Mouse (Mus musculus) kidney, adult 2 months (tissue): ENCODE data around the gene Rrbp1. TPM values are rescaled to one million over a fixed set of nuclear protein-coding genes. Genes with fewer than 3 reads are reported as not detected.

Source experiments
- DNase-seq: peaks from one replicate; pipeline ENCODE4 v3.0.0; 2021
- H3K27ac ChIP-seq: fragments of 200-500 bp; 2 replicates; pipeline ENCODE4 v1.5.1; 2012; ENCODE audit warnings: low read depth, low read length, control low read depth, inconsistent platforms; ENCODE audit not compliant: insufficient read depth
- H3K27me3 ChIP-seq: fragments of 200-500 bp; replicated peaks from 2 replicates; pipeline ENCODE4 v1.6.1; 2012; ENCODE audit warnings: mild to moderate bottlenecking, moderate library complexity, low read length, inconsistent platforms; ENCODE audit not compliant: control insufficient read depth, insufficient read depth
- H3K36me3 ChIP-seq: fragments of 200-500 bp; 2 replicates; pipeline ENCODE4 v1.6.1; 2012; ENCODE audit warnings: mild to moderate bottlenecking, moderate library complexity, low read length, inconsistent platforms; ENCODE audit not compliant: control insufficient read depth, insufficient read depth
- H3K4me1 ChIP-seq: fragments of 200-500 bp; 2 replicates; pipeline ENCODE4 v1.6.1; 2011; ENCODE audit warnings: low read length; ENCODE audit not compliant: control insufficient read depth, insufficient read depth
- H3K4me3 ChIP-seq: fragments of 200-500 bp; 2 replicates; pipeline ENCODE4 v1.5.1; 2011; ENCODE audit warnings: mild to moderate bottlenecking, low read depth, low read length, control low read depth; ENCODE audit not compliant: insufficient read depth
- CTCF ChIP-seq: fragments of 200-500 bp; conservative IDR thresholded peaks from 2 replicates; pipeline ENCODE4 v1.5.1; 2011; ENCODE audit warnings: low read depth, mild to moderate bottlenecking, control low read depth, low read length, moderate library complexity, mixed read lengths; ENCODE audit not compliant: insufficient read depth, insufficient read length
- POLR2A ChIP-seq: fragments of 200-500 bp; IDR thresholded peaks from one replicate; pipeline ENCODE4 v1.6.1; 2011; ENCODE audit warnings: low read depth, low read length, control low read depth
- WGBS: fragments of 180-500 bp; shearing (Covaris S2); methylation state at CpG from one replicate; pipeline ENCODE4 v1.1.7; 2018; 5-methylcytosine and 5-hydroxymethylcytosine counted together
- polyA plus RNA-seq: library from polyadenylated mRNA; depleted of rRNA; stranded (reverse); fragments of >200 nt; gene quantifications from 2 replicates; pipeline ENCODE4 v1.2.3, GENCODE M21; 2012; rRNA removed

Rrbp1 gene
- 61.7 and 69.2 TPM in 2 replicates for polyA plus RNA-seq

DNA sequence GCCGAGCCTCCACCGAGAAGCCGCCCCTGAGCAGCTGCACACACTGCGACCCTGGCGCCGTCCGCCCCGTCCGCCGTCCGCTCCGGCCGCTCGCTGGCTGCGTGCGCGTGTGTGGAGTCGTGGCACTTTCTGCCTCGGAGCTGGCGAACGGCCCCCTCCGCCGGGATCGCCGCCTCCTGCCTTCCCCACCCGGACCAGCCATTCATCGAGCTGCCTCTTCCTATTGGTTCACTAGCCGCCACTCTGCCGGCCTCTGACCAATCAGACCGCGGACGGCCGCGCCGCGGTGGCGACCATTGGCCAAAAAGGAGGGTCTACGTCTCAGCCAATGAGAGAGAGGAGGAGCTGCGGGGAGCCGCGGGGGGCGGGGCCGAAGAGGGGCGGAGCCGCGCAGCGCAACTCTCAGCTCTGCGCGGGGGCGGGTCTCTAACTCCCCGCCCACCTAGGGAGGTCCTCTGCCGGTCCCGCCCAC lies at the start of gene Rrbp1:
TSS of gene Rrbp1 (minus strand) at position 184 of the 472 bp plus-strand sequence.
- under 1% methylated on average over 52 of the region's 53 CpGs for WGBS
- TF ChIP-seq CTCF (no peak), POLR2A (peak; percentile 80)

GRCm38 (mm10) chr2:144057735-144058134 lies 46.7 kb upstream of the Rrbp1 start:
- Histone ChIP-seq H3K36me3 (no peaks in the 10 kb centered on the region), H3K27ac (no peak overlapping the region), H3K4me1 (no peaks in the 10 kb centered on the region), H3K27me3 (no peaks in the 10 kb centered on the region), H3K4me3 (no peak overlapping the region)
- WGBS: 85% methylated on average over 2 of the region's 2 CpGs
- no peak for DNase-seq
- TF ChIP-seq CTCF: no peak
- no peak for TF ChIP-seq POLR2A

More for the DNA sequence above, at the start of gene Rrbp1:
- H3K27me3 ChIP-seq: no peaks in the 10 kb centered on the region
- peaks cover 17% of the 10 kb centered on the region for H3K4me1 ChIP-seq
- H3K4me3 ChIP-seq: peak within 1 kb of the TSS; percentile 76
- DNase-seq: peak; percentile 100
- peak within 1 kb of the TSS; percentile 84 for H3K27ac ChIP-seq
- H3K36me3 ChIP-seq: no peaks in the 10 kb centered on the region

DNA sequence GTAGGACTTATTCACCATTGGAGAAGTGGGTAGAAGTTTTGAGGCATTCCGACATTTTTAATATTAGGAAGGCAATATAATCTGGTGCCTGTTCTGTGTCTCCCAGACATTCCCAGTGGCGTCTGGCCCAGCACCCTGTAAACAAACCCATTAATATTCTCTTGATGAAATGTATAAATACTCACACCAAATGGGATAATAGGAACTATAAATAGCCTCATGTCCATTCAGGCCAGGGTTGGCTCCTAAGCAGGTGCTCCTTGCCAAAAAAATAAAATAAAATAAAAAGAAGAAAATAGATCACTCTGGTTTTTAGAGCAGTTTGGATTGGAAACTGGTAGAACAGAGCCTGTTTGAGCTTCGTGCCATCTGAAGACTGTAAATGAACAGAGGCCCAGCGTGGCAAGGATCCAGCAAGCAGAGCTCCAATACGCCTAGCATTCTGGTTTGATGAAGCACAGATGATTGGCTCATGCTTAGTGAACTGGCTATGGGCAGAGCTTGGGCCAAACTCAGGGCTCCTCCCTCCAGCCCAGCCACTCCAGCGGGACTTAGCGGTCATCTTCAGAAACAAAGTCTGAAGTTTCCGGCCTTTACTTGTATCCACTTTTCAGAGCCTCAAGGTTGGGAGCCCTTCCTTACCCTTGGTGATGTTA lies 41.5 kb upstream of the Rrbp1 start:
- Histone ChIP-seq H3K27ac (no peak overlapping the region), H3K4me3 (no peak overlapping the region), H3K36me3 (no peaks in the 10 kb centered on the region), H3K4me1 (no peaks in the 10 kb centered on the region), H3K27me3 (no peaks in the 10 kb centered on the region)
- DNase-seq: no peak
- TF ChIP-seq POLR2A: no peak
- TF ChIP-seq CTCF: no peak
- 86% methylated on average over 8 of the region's 8 CpGs for WGBS

DNA sequence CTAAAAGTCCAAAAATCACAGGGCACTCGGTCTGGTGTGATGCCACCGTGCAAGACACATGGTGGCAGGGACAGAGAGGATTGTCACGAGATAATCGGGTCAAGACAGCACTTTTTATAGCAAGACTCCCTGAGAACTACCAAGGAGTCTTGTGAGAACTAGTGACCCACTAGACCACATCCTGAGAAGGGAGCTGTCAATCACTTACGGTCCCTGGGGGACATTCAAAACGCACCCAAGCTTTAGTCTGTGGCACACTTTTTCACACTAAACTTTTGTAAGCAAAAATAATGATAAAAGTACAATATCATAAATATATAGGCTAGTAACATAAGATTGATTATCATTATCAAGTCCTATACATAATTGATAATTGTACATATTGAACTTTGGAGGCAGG lies 39.8 kb upstream of the Rrbp1 start:
- H3K4me1 ChIP-seq: no peaks in the 10 kb centered on the region
- no peaks in the 10 kb centered on the region for H3K27me3 ChIP-seq
- H3K36me3 ChIP-seq: no peaks in the 10 kb centered on the region
- H3K27ac ChIP-seq: no peak overlapping the region
- TF ChIP-seq CTCF (no peak), POLR2A (no peak)
- WGBS: 90% methylated on average over 6 of the region's 6 CpGs
- no peak for DNase-seq
- H3K4me3 ChIP-seq: no peak overlapping the region

DNA sequence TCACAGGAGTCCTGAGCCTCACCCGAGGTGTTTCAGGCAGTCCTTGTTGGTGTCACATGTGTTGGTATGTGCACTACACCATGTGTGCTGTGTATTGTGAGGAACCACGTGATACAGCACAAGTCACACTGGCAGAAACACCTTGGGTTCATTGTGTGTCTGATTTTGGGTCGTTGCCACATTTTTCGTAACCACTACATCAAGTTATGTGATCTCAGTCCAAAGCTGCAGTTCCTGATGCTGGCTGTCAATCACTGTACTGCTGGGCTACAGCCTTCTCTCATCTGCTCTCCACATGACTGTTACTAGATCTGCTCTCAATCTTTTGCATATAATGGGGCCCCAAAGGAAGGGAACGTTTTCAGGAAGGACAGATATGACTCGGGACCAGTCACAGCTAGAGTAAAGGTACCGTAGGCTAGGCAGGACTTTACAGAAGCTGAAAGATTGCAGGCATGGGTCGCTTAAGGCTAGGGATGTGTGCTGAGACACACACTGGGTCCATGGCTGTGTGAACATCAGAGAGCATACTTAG lies 39.1 kb upstream of the Rrbp1 start:
- 74% methylated on average over 8 of the region's 8 CpGs for WGBS
- TF ChIP-seq CTCF (no peak), POLR2A (no peak)
- no peaks in the 10 kb centered on the region for H3K4me1 ChIP-seq

DNA sequence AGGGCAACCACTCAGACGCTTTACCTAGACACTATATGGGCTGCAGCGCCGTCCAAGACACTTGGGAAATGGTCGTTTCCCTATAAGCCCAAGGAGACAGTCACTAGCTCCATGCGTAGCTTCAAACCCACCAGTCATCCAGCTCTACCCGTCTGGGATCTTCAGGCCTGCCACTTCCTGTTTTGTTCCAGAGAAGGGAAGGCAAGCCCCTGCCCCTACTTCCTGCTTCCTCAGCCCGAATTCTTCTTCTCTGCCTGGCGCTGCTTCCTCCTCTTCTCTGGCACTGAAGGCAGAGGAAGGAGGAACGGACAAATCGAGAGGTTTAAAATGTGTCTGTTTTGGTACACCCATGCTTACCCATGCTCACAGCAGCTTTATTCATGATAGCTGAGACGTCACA lies 35.9 kb upstream of the Rrbp1 start:
- no peak overlapping the region for H3K4me3 ChIP-seq
- no peaks in the 10 kb centered on the region for H3K27me3 ChIP-seq
- H3K27ac ChIP-seq: no peak overlapping the region
- H3K36me3 ChIP-seq: no peaks in the 10 kb centered on the region
- TF ChIP-seq POLR2A (no peak), CTCF (no peak)
- DNase-seq: no peak
- H3K4me1 ChIP-seq: no peaks in the 10 kb centered on the region
- WGBS: 71% methylated on average over 11 of the region's 11 CpGs

More for the DNA sequence above, 39.1 kb upstream of the Rrbp1 start:
- Histone ChIP-seq H3K27ac (no peak overlapping the region), H3K36me3 (no peaks in the 10 kb centered on the region), H3K27me3 (no peaks in the 10 kb centered on the region), H3K4me3 (no peak overlapping the region)
- DNase-seq: no peak

- no peaks in the 10 kb centered on the region for H3K27me3 ChIP-seq
- no peak for TF ChIP-seq CTCF
- TF ChIP-seq POLR2A: no peak
- no peaks in the 10 kb centered on the region for H3K36me3 ChIP-seq
- no peak for DNase-seq
- H3K27ac ChIP-seq: no peak overlapping the region
- WGBS: 75% methylated on average over 5 of the region's 5 CpGs
- no peaks in the 10 kb centered on the region for H3K4me1 ChIP-seq
- H3K4me3 ChIP-seq: no peak overlapping the region
Measured at GRCm38 (mm10) chr2:144045756-144046560, 34.9 kb upstream of the Rrbp1 start.
